Mouse (Mus musculus): ENCODE measurements at regions not wholly inside any gene's neighbourhood (a gene's known extent, or its start where the extent isn't known, plus 50 kb on each side); places are given as distances from the start of the nearest gene placed in this dataset.

DNA sequence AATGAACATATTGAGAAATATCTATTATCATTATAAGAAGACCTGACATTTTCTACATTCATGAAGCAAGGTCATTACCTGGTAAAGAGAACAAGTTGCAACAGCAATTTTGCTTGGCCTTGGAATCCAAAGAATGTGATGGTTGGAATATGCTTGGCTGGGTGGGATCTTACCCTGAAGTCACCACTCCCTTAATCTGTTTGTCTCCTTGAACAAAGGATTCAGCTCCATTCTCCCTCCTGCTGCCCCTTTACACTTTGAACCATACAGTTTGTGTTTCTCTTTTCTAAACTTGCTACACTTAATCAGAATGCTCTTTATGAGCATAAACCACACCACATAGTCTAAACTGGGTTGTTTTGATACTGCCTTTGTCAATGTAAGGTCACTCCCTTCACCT lies 403.8 kb downstream of the Epm2a start:
- DNase-seq (ENCODE audit: low read depth, low spot score): no peak
- Histone ChIP-seq H3K4me1 (ENCODE audit: control insufficient read depth in 1 of 2, insufficient read depth in 2 of 2, low read length in 2 of 2) (no peaks in the 10 kb centered on the region), H3K27ac (ENCODE audit: control insufficient read depth, low read depth, low read length) (no peak overlapping the region), H3K27me3 (ENCODE audit: control insufficient read depth in 1 of 2, insufficient read depth in 2 of 2, low read length in 2 of 2) (no peaks in the 10 kb centered on the region), H3K36me3 (ENCODE audit: control insufficient read depth in 1 of 2, insufficient read depth in 2 of 2, low read length in 2 of 2) (no peaks in the 10 kb centered on the region), H3K4me3 (ENCODE audit: control insufficient read depth in 1 of 2, insufficient read depth in 1 of 2, low read depth in 2 of 2, low read length in 2 of 2) (no peak overlapping the region), H3K9me3 (replicated peaks; ENCODE audit: insufficient read depth, low read length) (no peaks in the 10 kb centered on the region), H3K79me2 (ENCODE audit: control insufficient read depth, insufficient read depth, low read length, poor library complexity) (no peaks in the 10 kb centered on the region), H3K9ac (ENCODE audit: control insufficient read depth, low read depth, low read length, poor library complexity, severe bottlenecking) (no peak overlapping the region)
- TF ChIP-seq ETS1 (IDR thresholded peaks at IDR 0.05; ENCODE audit: low read depth, low read length) (no peak), KAT2A (conservative IDR thresholded peaks at IDR 0.05; ENCODE audit: low read depth, low read length) (no peak), CHD1 (IDR thresholded peaks at IDR 0.05; ENCODE audit: low read depth, low read length) (no peak), POLR2AphosphoS2 (IDR thresholded peaks at IDR 0.05; ENCODE audit: low read length) (no peak), MEF2A (IDR thresholded peaks at IDR 0.05; ENCODE audit: extremely low read depth, insufficient replicate concordance, low read depth, low read length, poor library complexity, severe bottlenecking) (no peak), USF2 (IDR thresholded peaks at IDR 0.05; ENCODE audit: borderline replicate concordance in 1 of 2, insufficient read depth in 1 of 2, low read depth in 1 of 2, low read length in 2 of 2) (no peak), GATA1 (IDR thresholded peaks at IDR 0.05; ENCODE audit: low read depth, low read length) (no peak), CTCF (IDR thresholded peaks at IDR 0.05 in 2 of 3, conservative IDR thresholded peaks at IDR 0.05 in 1 of 3; ENCODE audit: control insufficient read depth in 1 of 3, insufficient read depth in 1 of 3, low read depth in 2 of 3, low read length in 3 of 3, poor library complexity in 1 of 3, severe bottlenecking in 1 of 3) (no peak), NRF1 (IDR thresholded peaks at IDR 0.05; ENCODE audit: insufficient read depth, low read depth, low read length, poor library complexity, severe bottlenecking) (no peak), SIN3A (IDR thresholded peaks at IDR 0.05; ENCODE audit: low read length) (no peak), CHD2 (IDR thresholded peaks at IDR 0.05; ENCODE audit: low read length) (no peak), TCF12 (IDR thresholded peaks at IDR 0.05; ENCODE audit: low read depth, low read length) (no peak), BHLHE40 (IDR thresholded peaks at IDR 0.05; ENCODE audit: borderline replicate concordance, low read depth, low read length) (no peak), NELFE (IDR thresholded peaks at IDR 0.05; ENCODE audit: low read depth, low read length) (no peak), POLR2AphosphoS5 (IDR thresholded peaks at IDR 0.05; ENCODE audit: borderline replicate concordance, low read depth, low read length) (no peak), RCOR1 (IDR thresholded peaks at IDR 0.05; ENCODE audit: low read depth, low read length) (no peak), ELF1 (IDR thresholded peaks at IDR 0.05; ENCODE audit: low read depth, low read length) (no peak), ZMIZ1 (IDR thresholded peaks at IDR 0.05; ENCODE audit: low read depth, low read length) (no peak), MAFK (IDR thresholded peaks at IDR 0.05; ENCODE audit: borderline replicate concordance, low read depth, low read length) (no peak), MYC (IDR thresholded peaks at IDR 0.05; ENCODE audit: low read depth, low read length) (no peak)

GRCm38 (mm10) chr10:11755105-11755730 lies 412.0 kb downstream of the Epm2a start:
- Histone ChIP-seq H3K27ac (ENCODE audit: control insufficient read depth, low read depth, low read length) (no peak overlapping the region), H3K36me3 (ENCODE audit: control insufficient read depth in 1 of 2, insufficient read depth in 2 of 2, low read length in 2 of 2) (no peaks in the 10 kb centered on the region), H3K9ac (ENCODE audit: control insufficient read depth, low read depth, low read length, poor library complexity, severe bottlenecking) (no peak overlapping the region), H3K4me1 (ENCODE audit: control insufficient read depth in 1 of 2, insufficient read depth in 2 of 2, low read length in 2 of 2) (no peaks in the 10 kb centered on the region), H3K4me3 (ENCODE audit: control insufficient read depth in 1 of 2, insufficient read depth in 1 of 2, low read depth in 2 of 2, low read length in 2 of 2) (no peak overlapping the region), H3K9me3 (replicated peaks; ENCODE audit: insufficient read depth, low read length) (no peaks in the 10 kb centered on the region), H3K27me3 (ENCODE audit: control insufficient read depth in 1 of 2, insufficient read depth in 2 of 2, low read length in 2 of 2) (no peaks in the 10 kb centered on the region), H3K79me2 (ENCODE audit: control insufficient read depth, insufficient read depth, low read length, poor library complexity) (no peaks in the 10 kb centered on the region)
- no peak for DNase-seq (ENCODE audit: low read depth, low spot score)
- no peak for TF ChIP-seq UBTF (IDR thresholded peaks at IDR 0.05; ENCODE audit: borderline replicate concordance, insufficient read depth, low read depth, low read length)
- no peak for TF ChIP-seq TAL1 (IDR thresholded peaks at IDR 0.05; ENCODE audit: low read length)
- no peak for TF ChIP-seq SMC3 (IDR thresholded peaks at IDR 0.05; ENCODE audit: low read depth, low read length)
- TF ChIP-seq MYC (IDR thresholded peaks at IDR 0.05; ENCODE audit: low read depth, low read length): no peak
- no peak for TF ChIP-seq ZKSCAN1 (IDR thresholded peaks at IDR 0.05; ENCODE audit: low read depth, low read length)
- TF ChIP-seq EP300 (IDR thresholded peaks at IDR 0.05; ENCODE audit: low read depth in 1 of 2, low read length in 2 of 2): no peak
- TF ChIP-seq RAD21 (IDR thresholded peaks at IDR 0.05; ENCODE audit: low read depth, low read length): no peak
- TF ChIP-seq NELFE (IDR thresholded peaks at IDR 0.05; ENCODE audit: low read depth, low read length): no peak
- no peak for TF ChIP-seq POLR2A (IDR thresholded peaks at IDR 0.05; ENCODE audit: control insufficient read depth in 1 of 2, insufficient read depth in 1 of 2, low read depth in 1 of 2, low read length in 2 of 2, poor library complexity in 1 of 2)
- TF ChIP-seq MEF2A (IDR thresholded peaks at IDR 0.05; ENCODE audit: extremely low read depth, insufficient replicate concordance, low read depth, low read length, poor library complexity, severe bottlenecking): no peak
- no peak for TF ChIP-seq E2F4 (IDR thresholded peaks at IDR 0.05; ENCODE audit: borderline replicate concordance, low read depth, low read length)
- no peak for TF ChIP-seq GATA1 (IDR thresholded peaks at IDR 0.05; ENCODE audit: low read depth, low read length)
- no peak for TF ChIP-seq SIN3A (IDR thresholded peaks at IDR 0.05; ENCODE audit: low read length)
- TF ChIP-seq ZNF384 (IDR thresholded peaks at IDR 0.05; ENCODE audit: low read depth, low read length): no peak
- no peak for TF ChIP-seq MAFK (IDR thresholded peaks at IDR 0.05; ENCODE audit: borderline replicate concordance, low read depth, low read length)

Data from MEL (cell line).